Mouse (Mus musculus) forebrain, postnatal 0 days (tissue): Measurements from ENCODE around the gene Fabp6. TPM values are rescaled to one million over a fixed set of nuclear protein-coding genes. Genes with fewer than 3 reads are reported as not detected.
A peak's percentile ranks its signal among the peaks of the same experiment; 100 is the strongest.

Experiments
- ATAC-seq: fragments of 200-750 bp; cut with Nextera tagmentation; 2 replicates; pipeline ENCODE4 v1.8.0; 2017; ENCODE audit warnings: mild to moderate bottlenecking, moderate library complexity
- DNase-seq: peaks from one replicate; pipeline ENCODE4 v3.0.0-alpha.2; 2015
- H3K27ac ChIP-seq: fragments of 300-500 bp; sonication (generic); 2 replicates; pipeline ENCODE4 v1.5.1; 2014; ENCODE audit warnings: low read depth, mild to moderate bottlenecking, antibody characterized with exemption, low read length, moderate library complexity, mixed read lengths
- H3K27me3 ChIP-seq: fragments of 300-500 bp; sonication (generic); 2 replicates; pipeline ENCODE4 v1.6.1; 2014; ENCODE audit warnings: mild to moderate bottlenecking, low read length, mixed read lengths; ENCODE audit not compliant: insufficient read depth
- H3K36me3 ChIP-seq: fragments of 300-500 bp; sonication (generic); 2 replicates; pipeline ENCODE4 v1.6.1; 2014; ENCODE audit warnings: mild to moderate bottlenecking, moderate library complexity; ENCODE audit not compliant: insufficient read depth
- H3K4me1 ChIP-seq: fragments of 300-500 bp; sonication (generic); 2 replicates; pipeline ENCODE4 v1.6.1; 2014; ENCODE audit warnings: antibody characterized with exemption; ENCODE audit not compliant: insufficient read depth
- H3K4me2 ChIP-seq: fragments of 300-500 bp; sonication (generic); 2 replicates; pipeline ENCODE4 v1.6.1; 2014; ENCODE audit warnings: low read depth, mild to moderate bottlenecking, moderate library complexity
- H3K4me3 ChIP-seq: fragments of 300-500 bp; sonication (generic); 2 replicates; pipeline ENCODE4 v1.5.1; 2014; ENCODE audit warnings: low read depth, low read length, mixed read lengths
- H3K9ac ChIP-seq: fragments of 300-500 bp; sonication (generic); 2 replicates; pipeline ENCODE4 v1.6.1; 2014; ENCODE audit warnings: mild to moderate bottlenecking
- H3K9me3 ChIP-seq: fragments of 300-500 bp; sonication (generic); 2 replicates; pipeline ENCODE4 v1.6.1; 2016; ENCODE audit warnings: low read length
- CTCF ChIP-seq: sonication (generic); IDR thresholded peaks from 2 replicates; pipeline ENCODE4 v1.5.1; 2016; ENCODE audit warnings: antibody characterized with exemption, control low read depth, low read depth
- WGBS: fragments of 180-500 bp; shearing (Covaris S2); extraction: QIAGEN DNeasy Blood & Tissue Kit; methylation state at CpG from one replicate; pipeline ENCODE4 v1.1.7; 2014; 5-methylcytosine and 5-hydroxymethylcytosine counted together
- polyA plus RNA-seq: library from polyadenylated mRNA; unstranded; fragments of >200 nt; fragmentation: Nextera tagmentation; extraction: Ambion mirVana; gene quantifications from 2 replicates; pipeline ENCODE4 v1.2.1, GENCODE M21; 2015
- total RNA-seq: library from RNA; depleted of rRNA; stranded (reverse); fragments of >200 nt; gene quantifications from 2 replicates; pipeline ENCODE4 v1.2.3, GENCODE M21; 2014; rRNA removed

The Fabp6 gene
- total and polyA plus RNA-seq, 2 experiments from 2014 or later, result not detected

- Histone ChIP-seq H3K9ac (no peak overlapping the region), H3K27me3 (no peaks in the 10 kb centered on the region), H3K4me1 (0 out of 2 replicates have a peak, but pooled peaks cover 5% of the 10 kb centered on the region), H3K9me3 (no peaks in the 10 kb centered on the region), H3K4me3 (no peak overlapping the region), H3K36me3 (no peaks in the 10 kb centered on the region), H3K27ac (no peak overlapping the region), H3K4me2 (no peak overlapping the region)
- ATAC-seq (no peak), DNase-seq (no peak)
- WGBS, result 35% methylated on average over 12 of the region's 12 CpGs
- no peak for TF ChIP-seq CTCF
Observed at GRCm38 (mm10) chr11:43548657-43549435, 52.5 kb downstream of the Fabp6 start.

GRCm38 (mm10) chr11:43548148-43548547 is 53.2 kb downstream of the Fabp6 start:
- H3K4me1 ChIP-seq, result 0 out of 2 replicates have a peak, but pooled peaks cover 5% of the 10 kb centered on the region
- WGBS, result 18% methylated on average over 7 of the region's 7 CpGs
- H3K27ac ChIP-seq, result no peak overlapping the region

GRCm38 (mm10) chr11:43546678-43547077 is 54.7 kb downstream of the Fabp6 start:
- no peak for TF ChIP-seq CTCF
- no peak overlapping the region for H3K27ac ChIP-seq
- no peaks in the 10 kb centered on the region for H3K27me3 ChIP-seq
- H3K9me3 ChIP-seq, result no peaks in the 10 kb centered on the region
- DNase-seq, result no peak
- 0 out of 2 replicates have a peak, but pooled peaks cover 5% of the 10 kb centered on the region for H3K4me1 ChIP-seq
- H3K4me3 ChIP-seq, result no peak overlapping the region
- WGBS, result 31% methylated on average over 4 of the region's 4 CpGs
- ATAC-seq, result no peak
- no peak overlapping the region for H3K9ac ChIP-seq
- no peak overlapping the region for H3K4me2 ChIP-seq
- no peaks in the 10 kb centered on the region for H3K36me3 ChIP-seq

More at GRCm38 (mm10) chr11:43548148-43548547, 53.2 kb downstream of the Fabp6 start:
- ATAC-seq (peak; percentile 90), DNase-seq (peak; percentile 80)
- H3K4me2 ChIP-seq, result no peak overlapping the region
- no peak overlapping the region for H3K4me3 ChIP-seq
- no peaks in the 10 kb centered on the region for H3K36me3 ChIP-seq
- no peaks in the 10 kb centered on the region for H3K9me3 ChIP-seq
- no peaks in the 10 kb centered on the region for H3K27me3 ChIP-seq
- no peak for TF ChIP-seq CTCF
- no peak overlapping the region for H3K9ac ChIP-seq

Other genes starting within 250 kb of the Fabp6 start
- gene Pttg1, start 175.3 kb downstream of the Fabp6 start, total RNA-seq, result 21.3 and 50.8 TPM in 2 replicates
- 48.7 and 52.1 TPM in 2 replicates for gene Pttg1, start 175.3 kb downstream of the Fabp6 start, polyA plus RNA-seq
- gene Slu7, start 167.8 kb downstream of the Fabp6 start, total RNA-seq, result 29.5 and 35.7 TPM in 2 replicates
- 56.0 and 59.1 TPM in 2 replicates for gene Slu7, start 167.8 kb downstream of the Fabp6 start, polyA plus RNA-seq
- 15.5 and 16.8 TPM in 2 replicates for gene C1qtnf2, start 127.3 kb downstream of the Fabp6 start, total RNA-seq
- 17.6 and 18.7 TPM in 2 replicates for gene C1qtnf2, start 127.3 kb downstream of the Fabp6 start, polyA plus RNA-seq
- 1.3 and 1.8 TPM in 2 replicates for gene Ccnjl, start 72.8 kb downstream of the Fabp6 start, total RNA-seq
- 2.3 and 4.5 TPM in 2 replicates for gene Ccnjl, start 72.8 kb downstream of the Fabp6 start, polyA plus RNA-seq
- gene 4933415A04Rik, start 14.5 kb downstream of the Fabp6 start, total RNA-seq, result 0.76 and 1.5 TPM in 2 replicates
- gene 4933415A04Rik, start 14.5 kb downstream of the Fabp6 start, polyA plus RNA-seq, result 1.2 and 1.8 TPM in 2 replicates
- 26.2 and 29.8 TPM in 2 replicates for gene Pwwp2a, start 80.5 kb upstream of the Fabp6 start, total RNA-seq
- gene Pwwp2a, start 80.5 kb upstream of the Fabp6 start, polyA plus RNA-seq, result 12.2 and 16.6 TPM in 2 replicates
- 38.6 and 70.0 TPM in 2 replicates for gene Ttc1, start 146.5 kb upstream of the Fabp6 start, total RNA-seq
- 71.3 and 76.9 TPM in 2 replicates for gene Ttc1, start 146.5 kb upstream of the Fabp6 start, polyA plus RNA-seq